Mouse (Mus musculus) CH12.LX (cell line): Measurements from ENCODE around the gene Exoc6b. TPM values are rescaled to one million over a fixed set of nuclear protein-coding genes. Genes with fewer than 3 reads are reported as not detected.

ENCODE experiments used
- DNase-seq: peaks from one replicate; pipeline ENCODE4 v3.0.0-alpha.2; 2013; ENCODE audit errors: extremely low read depth
- H3K27ac ChIP-seq: 2 replicates; pipeline ENCODE4 v1.5.1; 2012; ENCODE audit warnings: low read depth, mild to moderate bottlenecking, control low read depth, moderate library complexity; ENCODE audit not compliant: insufficient read depth
- H3K27me3 ChIP-seq: replicated peaks from 2 replicates; pipeline ENCODE3; 2012; ENCODE audit warnings: inconsistent platforms
- H3K36me3 ChIP-seq, 2 experiments: replicated peaks in 1 of 2; 2 replicates each; pipeline versions ENCODE3 to v1.6.1; 2012; ENCODE audit warnings: inconsistent platforms in 1 of 2, low read length in 1 of 2, mild to moderate bottlenecking in 1 of 2, mixed read lengths in 1 of 2, moderate library complexity in 1 of 2; ENCODE audit not compliant: control insufficient read depth in 1 of 2, insufficient read depth in 1 of 2
- H3K4me1 ChIP-seq, 2 experiments: 2 replicates each; pipeline ENCODE4 v1.6.1; 2012; ENCODE audit warnings: inconsistent platforms in 1 of 2, moderate library complexity in 1 of 2; ENCODE audit not compliant: insufficient read depth in 2 of 2, control insufficient read depth in 1 of 2
- H3K4me2 ChIP-seq: 2 replicates; pipeline ENCODE4 v1.6.1; 2012; ENCODE audit warnings: low read depth, mild to moderate bottlenecking, control low read depth; ENCODE audit not compliant: poor library complexity, insufficient read depth, severe bottlenecking
- H3K4me3 ChIP-seq, 3 experiments: fragments of 150-350 bp in 1 of 3; sonication (generic) in 1 of 3; replicated peaks in 1 of 3; 2 replicates each; pipeline versions ENCODE3 to v1.5.1; 2011 to 2012; ENCODE audit warnings: low read depth in 2 of 3, low read length in 2 of 3, mild to moderate bottlenecking in 2 of 3, moderate library complexity in 2 of 3, control low read depth in 1 of 3, improper control_type of control experiment in 1 of 3, inconsistent platforms in 1 of 3, mixed read lengths in 1 of 3; ENCODE audit not compliant: poor library complexity in 1 of 3
- H3K79me2 ChIP-seq: replicated peaks from 2 replicates; pipeline ENCODE4 v1.6.1; 2012; ENCODE audit warnings: mild to moderate bottlenecking, moderate library complexity; ENCODE audit not compliant: control insufficient read depth, poor library complexity, insufficient read depth, severe bottlenecking; ENCODE audit errors: extremely low read depth
- H3K9ac ChIP-seq: 2 replicates; pipeline ENCODE4 v1.6.1; 2012; ENCODE audit warnings: low read depth, mild to moderate bottlenecking, control low read depth, moderate library complexity; ENCODE audit not compliant: insufficient read depth
- H3K9me3 ChIP-seq: replicated peaks from 2 replicates; pipeline ENCODE3; 2012; ENCODE audit warnings: low read length, inconsistent platforms, mixed read lengths
- CHD1 ChIP-seq: IDR thresholded peaks from 2 replicates; pipeline ENCODE4 v1.6.1; 2012; ENCODE audit warnings: low read depth, low read length, improper control_type of control experiment, inconsistent platforms
- CHD2 ChIP-seq: IDR thresholded peaks from 2 replicates; pipeline ENCODE4 v1.6.1; 2011; ENCODE audit warnings: low read length, improper control_type of control experiment
- E2F4 ChIP-seq: IDR thresholded peaks from 2 replicates; pipeline ENCODE4 v1.6.1; 2011; ENCODE audit warnings: low read depth, low read length, improper control_type of control experiment; ENCODE audit not compliant: insufficient replicate concordance
- ELF1 ChIP-seq: IDR thresholded peaks from 2 replicates; pipeline ENCODE4 v1.6.1; 2014; ENCODE audit warnings: low read depth, mild to moderate bottlenecking, inconsistent platforms, low read length, improper control_type of control experiment
- ETS1 ChIP-seq: conservative IDR thresholded peaks from 2 replicates; pipeline ENCODE4 v1.6.1; 2012; ENCODE audit warnings: low read depth, mild to moderate bottlenecking, inconsistent platforms, low read length, improper control_type of control experiment, moderate library complexity
- HCFC1 ChIP-seq: IDR thresholded peaks from 2 replicates; pipeline ENCODE4 v1.6.1; 2012; ENCODE audit warnings: low read depth, mild to moderate bottlenecking, inconsistent platforms, low read length, improper control_type of control experiment
- JUND ChIP-seq: conservative IDR thresholded peaks from 2 replicates; pipeline ENCODE4 v1.6.1; 2011; ENCODE audit warnings: low read depth, low read length, improper control_type of control experiment
- MAFK ChIP-seq: IDR thresholded peaks from 2 replicates; pipeline ENCODE4 v1.6.1; 2011; ENCODE audit warnings: low read length, improper control_type of control experiment; ENCODE audit not compliant: insufficient replicate concordance
- MAX ChIP-seq: IDR thresholded peaks from 2 replicates; pipeline ENCODE4 v1.6.1; 2011; ENCODE audit warnings: low read length, improper control_type of control experiment
- MAZ ChIP-seq: IDR thresholded peaks from 2 replicates; pipeline ENCODE4 v1.6.1; 2012; ENCODE audit warnings: low read depth, mild to moderate bottlenecking, inconsistent platforms, low read length, improper control_type of control experiment, moderate library complexity
- MEF2A ChIP-seq: IDR thresholded peaks from 2 replicates; pipeline ENCODE4 v1.6.1; 2014; ENCODE audit warnings: low read depth, mild to moderate bottlenecking, inconsistent platforms, low read length, improper control_type of control experiment, borderline replicate concordance
- MXI1 ChIP-seq: IDR thresholded peaks from 2 replicates; pipeline ENCODE4 v1.6.1; 2011; ENCODE audit warnings: mild to moderate bottlenecking, low read depth, low read length, improper control_type of control experiment
- MYC ChIP-seq: IDR thresholded peaks from 2 replicates; pipeline ENCODE4 v1.6.1; 2011; ENCODE audit warnings: low read depth, mild to moderate bottlenecking, improper control_type of control experiment, low read length
- NELFE ChIP-seq: IDR thresholded peaks from 2 replicates; pipeline ENCODE4 v1.6.1; 2011; ENCODE audit warnings: low read depth, low read length, improper control_type of control experiment
- NRF1 ChIP-seq: IDR thresholded peaks from 2 replicates; pipeline ENCODE4 v1.6.1; 2014; ENCODE audit warnings: low read depth, mild to moderate bottlenecking, inconsistent platforms, low read length, improper control_type of control experiment, moderate library complexity
- PAX5 ChIP-seq: IDR thresholded peaks from 2 replicates; pipeline ENCODE4 v1.6.1; 2012; ENCODE audit warnings: low read length, inconsistent platforms, mixed read lengths
- POLR2AphosphoS2 ChIP-seq: IDR thresholded peaks from 2 replicates; pipeline ENCODE4 v1.6.1; 2011; ENCODE audit warnings: low read depth, low read length, improper control_type of control experiment
- RAD21 ChIP-seq: IDR thresholded peaks from 2 replicates; pipeline ENCODE4 v1.6.1; 2011; ENCODE audit warnings: low read depth, mild to moderate bottlenecking, low read length, improper control_type of control experiment, moderate library complexity
- RCOR1 ChIP-seq: conservative IDR thresholded peaks from 2 replicates; pipeline ENCODE4 v1.6.1; 2012; ENCODE audit warnings: low read depth, mild to moderate bottlenecking, inconsistent platforms, low read length, improper control_type of control experiment
- SMC3 ChIP-seq: IDR thresholded peaks from 2 replicates; pipeline ENCODE4 v1.6.1; 2011; ENCODE audit warnings: low read depth, low read length, improper control_type of control experiment
- TBP ChIP-seq: conservative IDR thresholded peaks from 2 replicates; pipeline ENCODE4 v1.6.1; 2011; ENCODE audit warnings: low read depth, low read length, improper control_type of control experiment
- TCF12 ChIP-seq: IDR thresholded peaks from 2 replicates; pipeline ENCODE4 v1.6.1; 2014; ENCODE audit warnings: low read depth, mild to moderate bottlenecking, inconsistent platforms, low read length, improper control_type of control experiment
- UBTF ChIP-seq: IDR thresholded peaks from 2 replicates; pipeline ENCODE4 v1.6.1; 2012; ENCODE audit warnings: low read depth, mild to moderate bottlenecking, inconsistent platforms, low read length, improper control_type of control experiment, moderate library complexity
- USF2 ChIP-seq: conservative IDR thresholded peaks from 2 replicates; pipeline ENCODE4 v1.6.1; 2011; ENCODE audit warnings: low read depth, low read length, improper control_type of control experiment
- dilution Hi-C: fragments of 300-500 bp; cut with MboI; formaldehyde crosslinking; loops from 2 replicates; pipeline ENCODE4 v1.14.3; 2020; ENCODE audit warnings: low sequenced_read_pairs; ENCODE audit not compliant: extremely low pct_unique_long_range_greater_than_20kb, extremely low pct_ligation_motif_present
- in situ Hi-C: fragments of 300-500 bp; cut with MboI; formaldehyde crosslinking; loops from 3 replicates; pipeline ENCODE4 v1.14.3; 2019; ENCODE audit warnings: low sequenced_read_pairs, low pct_ligation_motif_present, low pct_unique_long_range_greater_than_20kb, mixed read lengths
- polyA plus RNA-seq: library from polyadenylated mRNA; unstranded; fragments of >175 nt; gene quantifications from 2 replicates; pipeline ENCODE4 v1.2.1, GENCODE M21; 2012; ENCODE audit warnings: low read depth; ENCODE audit not compliant: insufficient read length
- total RNA-seq, 2 experiments: library from RNA; depleted of rRNA; stranded (reverse); fragments of 300-350 nt in 1 of 2; fragments of >200 nt in 1 of 2; gene quantifications; 2 replicates each; pipeline ENCODE4 v1.2.3; 2012 to 2014

Gene Exoc6b
- total and polyA plus RNA-seq, 3 experiments: 1.7 to 5.2 (median 3.5) TPM

GRCm38 (mm10) chr6:84726876-84727275 lies 342.4 kb downstream of the Exoc6b start:
- in situ Hi-C loops (no loop called here), dilution Hi-C loops (no loop called here)
- no peaks in the 10 kb centered on the region for H3K36me3 ChIP-seq
- H3K9ac ChIP-seq: no peak overlapping the region
- no peaks in the 10 kb centered on the region for H3K9me3 ChIP-seq
- no peak overlapping the region for H3K4me2 ChIP-seq
- no peak for TF ChIP-seq TCF12
- TF ChIP-seq MAZ: no peak
- no peak for TF ChIP-seq NELFE
- no peak for TF ChIP-seq MYC
- TF ChIP-seq CHD1: no peak
- no peak for TF ChIP-seq JUND
- no peak for TF ChIP-seq NRF1
- no peak for TF ChIP-seq CHD2
- no peak for TF ChIP-seq TBP
- no peak for TF ChIP-seq MXI1
- TF ChIP-seq HCFC1: no peak
- no peak for TF ChIP-seq USF2
- no peak for TF ChIP-seq RCOR1
- no peak for TF ChIP-seq E2F4
- H3K79me2 ChIP-seq: no peaks in the 10 kb centered on the region
- H3K4me1 ChIP-seq: no peaks in the 10 kb centered on the region
- no peak overlapping the region for H3K27ac ChIP-seq
- H3K4me3 ChIP-seq: no peak overlapping the region
- no peak for DNase-seq
- no peaks in the 10 kb centered on the region for H3K27me3 ChIP-seq

GRCm38 (mm10) chr6:84713171-84713570 lies 356.1 kb downstream of the Exoc6b start:
- dilution Hi-C loops: no loop called here
- no peak overlapping the region for H3K9ac ChIP-seq
- in situ Hi-C loops: no loop called here
- H3K27ac ChIP-seq: no peak overlapping the region
- H3K79me2 ChIP-seq: no peaks in the 10 kb centered on the region
- no peaks in the 10 kb centered on the region for H3K36me3 ChIP-seq
- no peak overlapping the region for H3K4me2 ChIP-seq
- no peaks in the 10 kb centered on the region for H3K27me3 ChIP-seq
- TF ChIP-seq RAD21: no peak
- no peak for TF ChIP-seq POLR2AphosphoS2
- no peak for TF ChIP-seq ELF1
- no peak for TF ChIP-seq MAFK
- no peak for TF ChIP-seq UBTF
- TF ChIP-seq E2F4: no peak
- no peak for TF ChIP-seq MEF2A
- TF ChIP-seq TBP: no peak
- TF ChIP-seq PAX5: no peak
- no peak for TF ChIP-seq ETS1
- TF ChIP-seq RCOR1: no peak
- no peak for TF ChIP-seq MYC
- no peak for TF ChIP-seq SMC3
- TF ChIP-seq MAX: no peak
- TF ChIP-seq TCF12: no peak
- TF ChIP-seq, all 38 proteins: peak for 0
- DNase-seq: no peak
- H3K9me3 ChIP-seq: no peaks in the 10 kb centered on the region
- no peaks in the 10 kb centered on the region for H3K4me1 ChIP-seq
- H3K4me3 ChIP-seq: no peak overlapping the region
